Mouse (Mus musculus): Measurements from ENCODE around the gene Selenos. TPM values are rescaled to one million over a fixed set of nuclear protein-coding genes. Genes with fewer than 3 reads are reported as not detected.

Gene Selenos
- total RNA-seq, 2 experiments from 2014 or later: 27.0 to 31.2 TPM

Other genes starting within 250 kb of the Selenos start
- gene Pcsk6, start 217.9 kb upstream of the Selenos start, total RNA-seq (2021): 10 to 100 TPM; 75.5 to 83.3 TPM
- gene Gm45213, start 36.0 kb upstream of the Selenos start, total RNA-seq (2021): not detected
- 10 to 100 TPM; 27.0 to 29.2 TPM for gene Snrpa1, start 20.6 kb upstream of the Selenos start, total RNA-seq (2021)
- gene Chsy1, start 29.9 kb downstream of the Selenos start, total RNA-seq (2021): 10 to 100 TPM; 37.6 to 37.9 TPM

Measured in heart, postnatal 10 days (tissue).